Mouse (Mus musculus) NIH3T3 (cell line): ENCODE results near the gene Ssbp3.

Experiments
- DNase-seq: peaks from one replicate; pipeline ENCODE4 v3.0.0-alpha.2; 2012; ENCODE audit warnings: low read depth

Ssbp3 gene

DNA sequence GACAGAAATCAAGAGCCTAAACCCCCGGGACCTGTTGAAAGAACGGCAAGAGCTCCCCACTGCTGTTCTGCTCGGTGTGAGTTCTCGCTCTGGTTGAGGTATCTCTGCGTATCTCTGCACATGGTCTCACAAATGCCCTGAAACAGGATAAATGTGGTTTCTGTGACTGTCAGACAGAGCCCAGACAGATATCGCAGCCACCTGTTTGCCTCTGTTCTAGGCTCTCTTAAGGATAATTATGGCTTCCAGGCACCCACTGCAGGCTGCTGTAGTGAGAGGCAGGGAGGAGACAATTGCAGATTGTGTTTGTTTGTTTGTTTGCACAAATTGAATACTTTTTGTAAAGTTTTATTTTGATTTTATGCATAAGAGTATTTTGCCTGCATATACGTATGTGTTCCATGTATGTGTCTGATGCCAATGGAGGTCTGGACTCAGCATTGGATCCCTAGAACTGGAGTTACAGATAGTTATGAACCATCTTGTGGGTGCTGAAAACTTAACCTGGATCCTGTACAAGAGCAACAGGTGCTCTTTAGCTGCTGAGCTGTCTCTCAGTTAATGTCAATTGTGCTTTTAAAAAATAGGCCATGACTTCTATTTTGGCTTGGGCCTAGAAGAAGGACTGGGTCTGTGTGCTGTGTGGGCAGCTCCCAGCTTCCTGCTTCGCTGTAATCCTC is 101.0 kb downstream of the Ssbp3 start:
- no peak for DNase-seq

DNA sequence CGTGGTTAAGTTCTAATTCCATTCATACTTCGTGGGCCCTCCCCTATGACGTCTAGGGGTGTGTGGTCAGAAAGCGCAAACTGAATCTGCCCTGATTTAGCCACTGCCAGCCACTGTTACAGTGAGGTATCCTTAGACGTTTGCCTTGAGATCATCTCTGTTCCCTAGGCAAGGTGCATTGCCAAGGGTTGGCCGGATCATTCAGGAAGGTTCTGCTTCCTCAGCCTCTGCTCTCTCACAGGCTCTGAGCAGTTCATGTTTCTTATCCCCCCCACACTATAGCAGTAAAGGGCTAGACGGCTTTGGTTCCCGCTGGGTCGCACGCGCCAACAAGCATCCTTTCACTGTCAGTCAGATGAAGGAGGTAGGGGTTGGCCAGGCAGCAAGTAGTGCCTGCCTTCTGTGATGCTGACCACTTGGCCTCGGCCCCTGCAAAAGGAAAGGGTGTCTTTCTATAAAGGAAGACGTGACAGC is 101.5 kb downstream of the Ssbp3 start:
- peak; percentile 82 for DNase-seq

DNA sequence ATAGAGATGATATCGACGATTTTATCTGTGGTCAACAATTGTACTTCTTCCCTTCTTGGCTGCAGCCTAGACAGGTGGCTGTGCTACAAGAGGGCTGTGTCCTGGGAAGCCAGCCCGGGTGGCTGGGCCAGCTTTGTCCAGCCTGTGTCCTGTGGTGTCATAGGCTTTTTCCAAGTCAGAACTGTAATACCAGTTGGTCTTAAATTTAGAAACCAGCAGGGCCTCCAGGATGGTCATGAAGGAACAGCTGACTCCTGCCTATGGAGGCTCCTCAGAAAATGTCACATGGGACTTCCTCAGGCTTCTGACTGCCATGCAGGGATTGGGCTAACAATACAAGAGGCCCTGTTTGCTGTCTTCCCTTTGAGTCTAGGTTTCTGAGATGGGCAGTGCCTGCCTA is 102.1 kb downstream of the Ssbp3 start:
- no peak for DNase-seq

DNA sequence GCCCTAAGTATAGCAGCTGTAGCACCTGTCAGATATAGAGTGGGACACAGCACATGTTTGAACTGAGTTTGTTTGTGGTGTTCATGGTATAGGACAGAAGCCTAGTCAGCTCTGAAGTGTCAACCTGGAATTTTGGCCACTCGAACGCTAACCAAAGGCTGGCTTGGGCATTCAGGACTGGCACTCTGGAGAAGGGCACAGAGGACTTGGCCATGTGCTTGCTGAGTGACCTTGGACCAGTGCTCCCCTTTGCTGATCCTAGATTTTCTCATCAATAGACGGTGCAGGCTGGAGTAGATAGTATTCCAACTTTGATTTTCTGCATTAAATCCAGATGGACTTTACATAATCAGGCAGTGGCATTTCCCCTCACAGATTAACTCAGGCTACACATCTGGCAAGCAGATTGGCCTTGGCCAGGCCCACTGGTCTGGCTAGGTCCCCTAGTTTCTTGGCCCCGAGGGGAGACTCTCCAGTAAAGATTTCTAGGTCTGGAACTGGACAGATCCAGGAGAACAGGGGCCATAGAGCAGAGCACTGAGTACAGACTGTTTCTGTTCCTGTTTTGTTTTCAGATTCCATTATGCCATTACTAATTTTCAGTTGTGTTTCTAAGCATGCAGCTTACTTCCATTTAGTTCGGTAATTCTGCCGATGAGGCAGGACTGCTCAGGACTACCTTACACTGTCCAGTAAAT is 102.8 kb downstream of the Ssbp3 start:
- DNase-seq = peak; percentile 59

DNA sequence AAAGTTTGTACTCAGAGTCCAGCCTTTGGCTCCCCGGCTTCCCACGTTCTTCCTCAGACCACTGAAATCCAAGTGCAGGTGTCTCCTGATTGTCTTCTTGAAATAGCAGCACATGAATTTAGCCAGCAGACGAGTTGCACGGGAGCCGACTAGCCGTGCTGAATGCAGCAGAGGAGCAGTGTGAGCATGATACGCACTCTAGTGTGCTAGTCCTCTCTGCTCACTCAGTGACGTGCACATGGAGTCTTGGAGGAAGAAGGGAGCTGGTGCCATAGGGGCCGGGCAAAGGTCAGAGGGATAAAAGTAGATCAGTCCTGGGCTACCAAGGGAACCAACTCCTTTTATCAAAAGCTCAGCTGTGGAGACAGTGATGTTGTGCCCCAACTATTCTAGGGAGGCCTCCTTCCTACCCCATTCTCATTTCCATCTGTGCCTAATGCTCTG is 103.3 kb downstream of the Ssbp3 start:
- DNase-seq = no peak

DNA sequence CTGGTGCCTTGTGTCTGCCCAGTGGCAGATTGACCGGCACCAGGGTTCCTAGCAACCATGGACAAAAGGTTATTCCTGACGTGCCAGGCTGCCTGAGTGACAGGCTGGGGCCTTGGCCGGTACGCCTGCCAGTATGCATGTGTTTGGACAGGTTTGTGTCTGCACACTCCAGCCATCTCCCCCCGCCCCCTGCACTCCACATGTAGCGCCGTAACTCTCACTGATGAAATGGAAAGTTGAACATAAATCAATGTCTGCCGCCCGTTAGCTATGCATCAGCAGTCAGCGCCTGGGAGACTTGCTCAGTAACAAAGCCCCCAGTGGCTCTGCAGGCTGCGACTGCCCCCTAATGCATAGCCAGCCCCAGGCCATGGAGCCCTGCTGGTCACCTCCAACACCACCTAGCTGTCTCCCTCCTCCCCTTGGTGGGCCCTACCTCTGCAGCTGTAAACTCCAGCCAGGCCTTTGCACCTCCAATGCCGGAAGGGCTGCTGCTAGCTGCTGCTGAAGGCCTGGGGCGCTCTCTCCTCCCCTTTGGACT is 105.5 kb downstream of the Ssbp3 start:
- no peak for DNase-seq

DNA sequence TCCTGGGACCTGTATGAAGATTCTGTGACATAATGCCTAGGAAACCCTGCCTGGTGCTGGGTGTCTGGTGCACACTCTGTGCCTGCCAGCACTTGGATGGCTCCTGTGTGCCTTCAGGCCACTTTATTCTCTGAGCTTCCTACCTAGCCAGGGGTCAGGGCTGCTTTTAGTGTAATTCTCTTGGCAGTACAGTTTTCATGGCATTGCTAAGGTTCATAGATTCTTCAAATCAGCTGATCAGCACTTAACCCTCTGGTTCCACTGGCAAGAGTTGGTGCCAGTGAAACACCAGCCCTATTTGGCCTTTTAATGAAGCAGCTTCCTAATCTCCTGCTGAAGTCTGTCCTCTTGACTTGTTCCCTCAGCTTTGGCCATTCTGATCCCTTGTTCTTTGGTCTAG is 106.8 kb downstream of the Ssbp3 start:
- no peak for DNase-seq

DNA sequence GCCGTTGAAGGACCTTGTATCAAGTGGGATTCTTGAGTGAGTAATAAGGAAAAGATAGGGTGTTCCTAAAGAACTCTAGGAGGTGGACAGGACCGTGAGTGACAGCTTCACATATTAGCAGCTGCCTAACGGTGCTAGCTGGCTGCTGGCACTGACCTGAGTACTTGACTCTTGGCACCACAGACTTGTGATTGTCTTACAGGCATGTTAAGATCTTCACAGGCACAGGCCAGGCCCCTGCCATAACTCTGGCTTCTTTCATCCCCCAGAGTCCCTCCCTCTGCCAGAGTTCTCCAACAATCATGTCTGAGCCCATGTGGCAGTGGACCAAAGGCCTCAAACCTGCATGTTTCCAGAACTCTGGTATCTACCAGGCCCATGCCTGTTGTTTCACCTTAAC is 108.0 kb downstream of the Ssbp3 start:
- DNase-seq = peak; percentile 13

DNA sequence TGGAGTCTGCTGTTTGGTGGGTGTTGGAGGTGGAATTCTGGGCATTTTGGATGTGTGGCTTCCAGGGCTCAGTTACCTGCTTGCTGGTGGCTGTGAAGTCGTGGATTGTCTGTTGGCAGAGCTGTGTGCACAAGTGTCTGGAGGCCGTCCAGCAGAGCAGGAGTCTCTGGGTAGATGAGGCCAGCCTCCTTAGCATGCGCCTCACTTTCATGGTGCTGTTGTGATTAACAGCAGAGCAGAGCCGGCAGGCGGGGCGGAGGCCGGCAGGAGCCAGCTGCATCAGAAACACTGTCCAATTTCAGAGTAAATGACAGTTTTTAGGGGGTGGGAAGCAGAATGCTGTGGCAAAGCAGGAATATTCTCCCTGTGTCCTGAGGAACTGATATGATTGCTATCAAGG is 108.5 kb downstream of the Ssbp3 start:
- peak; percentile 30 for DNase-seq

DNA sequence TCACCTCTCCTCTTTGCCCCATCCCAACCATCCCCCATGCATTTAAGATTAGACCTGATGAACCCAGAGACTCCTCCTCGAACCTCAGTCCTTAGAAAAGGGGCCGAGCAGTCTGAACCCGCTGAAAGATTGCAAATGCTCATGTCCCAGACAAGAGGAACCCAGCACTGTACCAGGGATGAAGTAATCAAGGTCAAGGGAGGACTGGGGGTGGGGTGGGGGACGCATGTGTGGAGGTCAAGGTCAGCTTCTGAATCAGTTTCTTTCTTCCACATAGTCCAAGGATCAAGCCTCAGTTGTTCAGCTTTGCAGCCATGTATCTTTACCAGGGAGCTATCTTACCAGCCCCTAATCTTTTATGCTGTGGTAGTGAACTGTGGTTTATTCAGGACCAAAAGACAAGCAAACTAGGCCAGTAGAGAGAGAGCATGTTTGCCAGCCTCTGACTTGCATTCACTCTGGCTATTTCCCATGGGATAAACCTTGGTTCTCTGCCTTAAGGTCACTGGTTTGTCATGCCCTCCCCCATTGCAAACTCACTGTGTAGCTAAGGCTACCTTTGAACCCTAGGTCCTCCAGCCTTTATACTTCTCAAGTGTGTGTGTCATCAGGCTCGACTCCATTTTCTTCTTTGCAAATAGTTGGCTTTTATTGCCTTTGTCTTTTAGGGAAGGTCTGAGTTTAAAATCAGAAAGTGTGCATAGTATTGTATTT is 109.9 kb downstream of the Ssbp3 start:
- no peak for DNase-seq

DNA sequence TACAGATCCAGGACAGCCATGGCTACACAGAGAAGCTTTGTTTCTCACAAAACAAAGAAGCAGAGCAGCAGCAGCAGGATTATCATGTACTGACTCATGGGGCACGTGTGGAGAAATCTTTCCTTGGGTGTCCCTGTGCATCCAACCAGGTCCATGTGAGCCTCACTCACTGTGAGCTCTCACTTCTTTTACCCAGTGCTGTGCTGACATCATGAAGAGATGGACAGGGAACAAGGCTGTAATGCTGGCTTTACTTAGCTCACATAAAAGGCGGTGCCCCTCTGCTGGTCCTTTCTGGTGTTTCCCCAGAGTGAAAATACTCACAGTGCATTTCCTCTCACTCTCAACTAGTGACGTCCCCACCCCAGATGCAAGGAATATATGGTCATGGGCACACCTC is 111.0 kb downstream of the Ssbp3 start:
- peak; percentile 49 for DNase-seq

DNA sequence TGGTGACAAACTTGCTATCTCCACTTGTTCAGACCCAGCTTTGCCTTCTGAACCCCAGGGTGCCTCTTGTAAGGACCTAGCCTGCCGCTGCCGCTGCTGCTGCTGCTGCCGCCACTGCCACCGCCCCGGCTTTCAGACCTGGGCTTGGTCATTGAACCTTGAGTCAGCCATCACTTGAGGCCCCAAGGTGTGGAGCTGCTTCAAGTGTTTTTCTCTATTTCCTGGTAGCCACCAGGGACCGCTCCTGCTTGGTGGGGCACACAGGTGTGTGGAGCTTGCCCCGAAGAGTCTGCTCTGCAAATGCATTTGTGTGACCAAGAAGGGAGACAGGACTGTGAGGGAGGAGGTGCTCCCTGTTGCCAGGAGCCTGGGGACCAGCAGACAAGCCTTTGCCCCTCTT is 114.4 kb downstream of the Ssbp3 start:
- DNase-seq = no peak

DNA sequence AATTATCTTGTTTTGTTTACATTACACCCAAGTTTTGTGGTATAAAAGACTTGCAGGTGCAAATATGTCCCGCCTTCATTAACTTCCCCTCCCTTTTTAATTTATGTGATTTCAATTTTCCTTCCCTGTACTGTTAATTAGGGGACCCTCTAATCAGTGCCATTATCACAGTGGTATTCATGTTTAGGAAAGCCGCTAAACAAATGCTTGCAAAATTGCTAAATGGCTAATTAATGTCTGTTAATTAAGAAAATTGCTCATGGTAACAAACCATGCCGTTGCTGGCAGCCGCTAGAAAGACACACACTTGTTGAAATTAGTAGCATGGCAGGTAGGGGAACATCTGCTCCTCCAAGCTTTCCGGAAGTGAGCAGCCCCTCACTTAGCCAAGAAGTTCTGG is 114.9 kb downstream of the Ssbp3 start:
- DNase-seq = no peak

DNA sequence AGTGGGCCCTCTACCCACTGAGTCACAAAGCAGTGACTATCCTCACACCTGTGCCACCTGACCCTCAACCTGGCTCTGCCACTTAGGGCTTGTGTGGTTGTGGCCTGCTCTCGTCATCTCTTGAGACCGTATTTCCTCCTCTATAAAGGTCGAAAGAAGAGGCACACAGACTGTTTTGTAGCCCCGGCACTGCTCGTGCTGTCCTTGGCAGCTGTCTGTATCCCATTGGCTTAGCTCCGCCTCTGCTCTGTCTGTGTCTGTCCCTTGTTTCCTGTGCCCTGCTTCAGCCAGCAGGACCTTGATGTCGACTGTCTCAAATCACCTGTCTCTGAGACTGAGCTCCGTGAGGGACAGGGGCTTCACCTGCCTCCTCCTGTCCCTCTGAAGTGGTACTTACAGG is 116.0 kb downstream of the Ssbp3 start:
- no peak for DNase-seq

DNA sequence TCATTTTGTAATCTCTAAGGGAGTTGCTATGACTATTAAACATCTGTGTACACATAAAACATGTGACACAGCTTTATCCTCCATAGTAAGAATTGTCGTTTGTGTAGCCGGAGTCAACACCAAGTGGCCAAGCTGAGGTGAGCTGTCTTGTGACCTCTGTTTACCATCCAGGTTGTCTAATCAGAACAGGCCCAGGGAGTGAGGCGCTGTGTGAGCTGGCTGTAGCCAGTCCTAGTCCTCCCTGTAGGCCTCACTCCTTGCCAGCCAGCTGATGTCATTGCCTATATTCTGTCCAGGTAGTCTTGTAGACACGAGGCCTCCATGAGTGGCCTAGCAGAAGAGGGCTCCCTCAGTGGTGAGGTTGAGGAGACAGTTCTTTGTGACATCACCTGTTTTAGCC is 125.2 kb downstream of the Ssbp3 start:
- DNase-seq = no peak

DNA sequence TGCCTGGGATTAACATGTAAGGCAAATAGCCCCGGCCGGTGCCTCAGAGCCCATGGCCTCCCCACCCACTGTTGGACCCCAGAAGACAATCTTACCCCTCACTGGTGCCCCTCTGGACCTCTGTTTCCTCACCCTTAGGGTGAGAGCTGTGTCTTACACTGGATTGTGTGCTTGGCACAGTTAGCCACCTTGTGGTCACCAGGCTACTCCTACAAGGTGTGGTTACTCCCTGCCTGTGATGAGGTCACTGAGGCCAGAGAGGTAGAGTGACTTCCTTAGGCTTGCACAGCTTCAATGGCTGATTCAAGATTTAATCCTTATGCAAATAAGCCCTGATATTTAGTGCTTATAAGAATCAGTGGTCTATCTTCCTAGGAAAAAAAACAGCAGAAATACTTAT is 126.5 kb downstream of the Ssbp3 start:
- no peak for DNase-seq

DNA sequence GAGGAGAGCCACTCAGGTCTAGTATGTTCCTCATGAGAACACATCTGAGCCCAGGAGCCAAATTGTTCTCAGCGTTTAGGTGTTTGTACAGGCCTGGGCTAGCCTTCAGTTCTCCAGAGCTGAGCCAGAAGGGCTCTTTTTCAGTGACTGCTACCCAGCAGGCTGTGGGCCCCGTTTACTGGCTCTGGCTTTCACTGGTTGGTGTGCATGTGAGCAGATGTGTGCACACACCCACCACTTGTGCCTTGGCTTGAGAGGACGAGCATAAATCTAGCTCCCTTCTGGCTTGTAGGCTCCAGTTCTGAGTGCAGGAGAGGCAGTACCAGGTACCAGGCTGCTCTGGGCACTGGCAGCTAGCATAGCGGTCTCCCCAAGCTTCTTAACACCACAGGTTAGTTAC is 127.8 kb downstream of the Ssbp3 start:
- no peak for DNase-seq

DNA sequence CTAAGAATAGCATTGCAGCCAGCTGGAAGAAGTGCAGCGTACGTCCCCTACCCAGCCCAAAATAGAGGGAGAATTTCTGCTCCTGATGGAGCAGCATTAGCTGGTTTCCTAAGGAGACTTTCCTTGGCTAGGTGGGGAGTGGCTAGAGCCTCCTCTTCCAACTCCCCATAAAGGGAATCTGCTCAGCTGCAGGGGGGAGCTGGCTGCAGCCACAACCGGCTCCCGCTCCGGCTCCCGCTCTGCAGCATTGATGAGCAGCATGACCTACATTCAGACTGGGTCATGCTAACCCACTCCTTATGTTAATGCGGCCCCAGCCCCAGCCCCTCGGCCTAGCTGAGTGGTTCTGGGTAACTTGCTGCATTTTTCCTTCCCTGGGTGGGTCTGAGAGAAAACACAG is 128.8 kb downstream of the Ssbp3 start:
- no peak for DNase-seq

DNA sequence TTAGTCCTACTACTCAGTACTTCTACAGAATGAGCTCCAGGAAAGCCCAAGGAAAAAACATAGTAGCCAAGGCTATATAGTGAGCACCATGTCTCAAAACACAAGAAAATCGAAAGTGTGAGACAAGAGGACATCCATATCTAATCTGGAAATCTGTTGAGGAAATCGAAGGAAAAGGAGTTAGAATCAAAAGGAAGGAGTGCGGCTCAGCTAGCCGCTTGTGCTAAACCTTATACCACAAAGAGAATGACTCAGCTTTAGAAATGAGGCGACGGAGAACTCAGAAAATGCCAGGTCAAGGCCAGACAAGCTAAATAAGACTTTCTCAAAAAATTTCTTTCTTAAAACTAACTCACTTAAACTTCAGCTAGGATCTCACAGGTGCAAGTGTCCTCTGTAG is 131.8 kb downstream of the Ssbp3 start:
- no peak for DNase-seq

DNA sequence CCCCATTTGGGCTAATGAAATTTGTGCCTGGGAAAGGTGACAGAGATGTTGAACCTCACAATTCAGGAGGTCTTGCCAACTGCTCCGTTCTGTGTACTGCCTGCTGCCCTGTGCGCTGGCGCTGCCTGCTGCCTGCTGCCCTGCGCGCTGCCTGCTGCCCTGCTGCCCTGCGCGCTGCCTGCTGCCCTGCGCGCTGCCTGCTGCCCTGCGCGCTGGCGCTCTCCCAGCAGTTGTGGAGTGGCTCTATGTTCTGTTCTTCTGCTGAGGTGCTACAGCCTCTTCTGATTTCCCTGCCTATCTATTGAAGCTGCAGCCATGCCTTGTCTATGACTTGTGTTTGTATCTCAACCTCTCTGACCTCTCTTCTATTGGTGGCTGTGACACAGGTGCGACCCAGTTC is 134.7 kb downstream of the Ssbp3 start:
- DNase-seq = no peak

DNA sequence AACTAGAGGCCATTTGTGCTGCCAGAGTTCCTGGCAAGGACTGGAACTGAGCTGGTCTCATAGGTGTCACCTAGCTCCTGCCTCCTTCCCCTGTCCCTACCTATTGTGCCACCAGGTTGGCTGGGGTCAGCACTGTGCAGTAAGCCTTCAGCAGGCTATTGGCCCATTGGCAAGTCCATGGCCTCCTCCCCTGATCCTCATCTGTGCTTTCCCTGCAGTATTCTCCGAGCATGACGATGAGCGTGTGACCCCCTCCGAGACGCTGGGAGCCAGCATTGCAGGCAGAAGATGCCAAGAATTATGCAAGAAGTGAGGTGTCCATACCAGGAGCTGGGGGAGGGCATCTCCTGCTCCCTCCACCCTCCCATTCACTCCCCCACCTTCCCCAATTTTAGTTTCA is 137.3 kb downstream of the Ssbp3 start:
- DNase-seq = peak; percentile 29

DNA sequence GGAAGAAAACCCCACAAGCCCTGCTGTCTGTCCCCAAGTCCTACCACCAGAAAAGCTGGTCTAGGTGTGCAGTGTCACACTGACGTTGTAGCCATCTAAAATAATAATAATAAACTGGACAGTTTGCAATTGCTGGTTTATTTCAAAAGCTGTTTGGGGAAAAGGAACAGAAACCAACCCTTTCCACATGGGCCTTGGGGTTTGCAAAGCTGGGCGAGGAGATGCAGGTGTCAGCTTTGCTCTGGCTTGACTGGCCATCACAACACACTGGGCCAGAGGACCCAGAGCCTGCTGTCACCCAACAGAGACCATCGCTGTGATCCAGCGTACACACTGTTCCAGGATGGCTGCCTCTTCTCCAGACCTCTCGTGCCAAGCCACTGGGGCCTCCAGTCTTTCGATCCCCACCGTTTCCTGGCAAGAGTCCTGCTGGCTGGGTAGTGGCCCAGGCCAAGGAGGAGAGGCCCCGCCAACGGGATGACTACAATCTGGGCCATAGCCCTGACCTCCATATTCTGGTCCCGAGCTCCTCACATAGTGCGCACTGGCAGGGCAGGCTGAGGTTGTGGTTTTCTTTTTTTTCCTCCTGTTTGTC is 138.2 kb downstream of the Ssbp3 start:
- no peak for DNase-seq

DNA sequence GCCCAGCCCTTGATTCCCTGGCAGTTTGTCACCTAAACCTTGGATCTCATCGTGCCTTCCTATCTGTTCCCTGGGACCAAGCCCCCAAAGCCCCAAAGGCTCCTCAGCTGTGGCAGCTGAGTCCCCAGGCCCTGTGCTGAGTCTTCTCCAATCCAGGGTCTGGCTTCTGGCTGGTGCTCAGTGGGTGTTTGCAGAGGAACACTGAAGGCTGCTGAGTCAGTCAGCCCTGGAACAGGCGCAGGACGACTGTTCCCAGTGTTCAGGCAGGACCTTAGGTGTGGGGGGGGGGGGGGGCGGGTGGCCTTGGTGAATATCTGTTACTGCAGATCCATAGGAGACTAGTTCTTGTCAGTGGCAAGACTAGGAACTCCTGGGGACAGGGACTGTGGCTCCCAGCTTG is 141.4 kb downstream of the Ssbp3 start:
- no peak for DNase-seq
